Mouse (Mus musculus): ENCODE measurements around the gene Zbtb4.

GRCm38 (mm10) chr11:69729063-69729462, 36.6 kb upstream of the Zbtb4 start:
- TF ChIP-seq CTCF (IDR thresholded peaks at IDR 0.05): peak; percentile 72
- TF ChIP-seq EP300 (IDR thresholded peaks at IDR 0.05): no peak

Data from lung, postnatal 0 days (tissue).